Mouse (Mus musculus) adrenal gland, adult 10 weeks (tissue): ENCODE data around the gene Kif9. TPM values are rescaled to one million over a fixed set of nuclear protein-coding genes. Genes with fewer than 3 reads are reported as not detected.

ENCODE experiments used
- polyA plus RNA-seq: library from polyadenylated mRNA; stranded (reverse); fragments of 350-450 nt; fragmentation: Illumina TruSeq; extraction: RNeasy Lipid Tissue Mini Kit (QIAGEN cat#74804); gene quantifications from one replicate; pipeline ENCODE4 v1.2.3, GENCODE M21; 2014; ENCODE audit warnings: low read depth, low replicate concordance

The Kif9 gene
- polyA plus RNA-seq = 1.0 TPM

DNA sequence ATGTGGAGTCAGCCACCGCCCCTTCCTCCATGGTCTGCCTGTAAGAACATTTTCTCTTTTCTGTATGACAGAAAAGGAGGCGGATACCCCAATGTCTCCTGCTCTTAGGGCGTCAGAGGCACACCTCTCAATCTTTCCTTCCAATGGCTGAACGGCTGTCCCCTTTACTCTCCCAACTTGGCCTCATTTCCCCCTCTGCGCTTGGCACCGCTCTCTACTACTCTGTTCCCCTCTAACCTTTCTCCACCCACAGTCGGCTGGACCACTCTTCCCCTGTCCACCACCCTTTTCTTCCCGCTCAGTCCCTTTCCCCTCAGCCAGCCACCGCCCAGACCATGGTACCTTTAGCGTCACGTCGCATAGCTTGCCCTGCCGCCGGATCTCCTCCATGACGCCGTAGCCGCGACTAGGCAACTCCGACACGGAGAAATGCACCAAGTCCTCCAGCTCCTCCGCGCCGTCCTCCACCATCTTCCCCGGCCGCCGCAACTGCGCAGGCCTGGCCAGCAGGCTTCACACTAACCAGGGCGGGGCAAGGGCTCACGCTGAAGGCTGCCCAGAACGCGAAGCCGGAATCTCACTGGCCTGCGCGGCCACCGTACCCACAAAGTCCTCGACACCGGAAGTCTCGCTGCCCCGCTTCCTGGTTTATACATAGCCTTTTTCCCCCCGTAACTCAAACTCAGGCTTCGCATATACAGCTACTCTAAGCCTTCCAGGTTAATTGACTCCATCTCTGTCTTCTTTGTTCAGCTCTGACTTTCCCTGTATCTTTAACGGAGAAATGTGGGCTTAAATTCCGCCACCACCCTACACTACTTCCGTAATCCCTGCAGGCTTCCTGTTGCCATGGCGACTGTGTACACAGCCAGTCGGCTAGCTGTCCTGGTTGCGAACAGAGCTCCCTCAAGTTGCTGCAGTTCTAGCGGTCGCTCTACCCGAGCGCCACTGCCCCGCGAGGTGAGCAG is at the start of gene Kif9, which contains the start of gene Klhl18:
Kif9 (plus strand) TSS at position 835 of the 968 bp plus-strand sequence.
Klhl18 (minus strand) TSS at position 571 of the 968 bp plus-strand sequence.

DNA sequence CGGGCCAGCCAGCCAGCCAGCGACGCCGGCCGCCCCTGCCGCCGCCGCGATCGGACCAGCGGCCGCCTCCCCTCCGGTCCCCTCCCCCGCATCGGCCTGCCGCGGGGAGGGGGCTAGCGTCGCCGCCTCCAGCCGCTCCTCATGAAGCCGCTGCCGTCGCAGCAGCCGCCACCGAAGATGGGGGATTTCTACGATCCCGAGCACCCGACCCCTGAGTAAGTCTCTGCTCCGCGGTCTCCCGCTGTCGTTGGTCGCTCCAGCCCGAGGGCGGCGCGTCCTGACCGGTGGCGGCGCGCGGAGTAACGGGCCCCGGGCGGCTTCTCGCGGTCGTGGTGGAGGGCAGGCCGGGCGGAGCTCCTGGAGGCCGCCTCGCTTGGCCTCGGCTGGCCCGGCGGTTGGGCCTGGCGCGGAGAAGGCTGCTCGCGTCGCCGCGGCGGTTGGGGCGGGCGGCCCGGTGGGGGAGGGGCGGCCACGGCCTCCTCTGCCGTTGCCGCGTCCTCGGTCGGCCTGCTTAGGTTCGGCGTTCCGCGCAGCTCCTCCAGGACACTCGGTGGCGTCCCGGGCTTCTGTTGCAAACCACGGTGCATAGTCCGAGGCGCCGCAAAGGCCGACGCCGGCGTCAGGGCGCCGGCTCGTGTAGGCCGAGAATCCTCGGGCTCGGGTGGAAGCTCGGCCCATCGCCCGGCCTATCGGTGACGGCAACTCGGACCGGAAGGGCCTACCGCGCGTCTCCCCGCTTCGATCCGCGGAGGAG is 56.0 kb downstream of the Kif9 start, which contains the start of gene Setd2:
Setd2 (plus strand) TSS at position 60 of the 754 bp plus-strand sequence.

Other genes starting within 250 kb of the Kif9 start
- gene Cspg5, start 233.2 kb upstream of the Kif9 start, polyA plus RNA-seq = 7.2 TPM
- gene Elp6, start 171.8 kb upstream of the Kif9 start, polyA plus RNA-seq = 1.9 TPM
- gene Scap, start 143.7 kb upstream of the Kif9 start, polyA plus RNA-seq = 2.0 TPM
- 1.6 TPM for gene Ptpn23, start 68.7 kb upstream of the Kif9 start, polyA plus RNA-seq
- not detected for gene Ngp, start 57.2 kb upstream of the Kif9 start, polyA plus RNA-seq
- gene Klhl18, start 264 bp upstream of the Kif9 start, polyA plus RNA-seq = 3.5 TPM
- 94.4 TPM for gene Setd2, start 55.6 kb downstream of the Kif9 start, polyA plus RNA-seq
- gene Nradd, start 147.5 kb downstream of the Kif9 start, polyA plus RNA-seq = 0.82 TPM
- gene Nbeal2, start 177.2 kb downstream of the Kif9 start, polyA plus RNA-seq = not detected
- not detected for gene Ccdc12, start 179.5 kb downstream of the Kif9 start, polyA plus RNA-seq